Mouse (Mus musculus) liver, adult (tissue): Measurements from ENCODE around the gene Lingo4.

Experiments
- GATA4 ChIP-seq: IDR thresholded peaks from 2 replicates; pipeline ENCODE4 v1.6.1; 2014; ENCODE audit warnings: mild to moderate bottlenecking, low read length; ENCODE audit not compliant: insufficient replicate concordance

Gene Lingo4

GRCm38 (mm10) chr3:94402451-94402850, 4.1 kb downstream of the Lingo4 start:
- TF ChIP-seq GATA4 = no peak

- no peak for TF ChIP-seq GATA4
Measured at GRCm38 (mm10) chr3:94404366-94405054, 6.2 kb downstream of the Lingo4 start.

- no peak for TF ChIP-seq GATA4
Measured at GRCm38 (mm10) chr3:94405561-94405960, 7.2 kb downstream of the Lingo4 start.

GRCm38 (mm10) chr3:94412530-94412929, 14.2 kb downstream of the Lingo4 start:
- no peak for TF ChIP-seq GATA4

- TF ChIP-seq GATA4 = no peak
Measured at GRCm38 (mm10) chr3:94413031-94413679, 14.8 kb downstream of the Lingo4 start, which contains the start of gene Tdrkh. Gene Tdrkh (plus strand): TSS chr3:94413273.

- no peak for TF ChIP-seq GATA4
Measured at GRCm38 (mm10) chr3:94430980-94431379, 32.7 kb downstream of the Lingo4 start.

- no peak for TF ChIP-seq GATA4
Measured at GRCm38 (mm10) chr3:94434305-94434704, 36.0 kb downstream of the Lingo4 start.

GRCm38 (mm10) chr3:94436420-94436819, 38.1 kb downstream of the Lingo4 start:
- TF ChIP-seq GATA4 = no peak

GRCm38 (mm10) chr3:94441182-94441581, 42.9 kb downstream of the Lingo4 start:
- TF ChIP-seq GATA4 = no peak

GRCm38 (mm10) chr3:94442951-94443596, 44.8 kb downstream of the Lingo4 start, which contains the start of gene Mrpl9:
Gene Mrpl9 (plus strand): TSS chr3:94443318.
- TF ChIP-seq GATA4 = peak; percentile 48; the same call in 1 of the 2 replicates

GRCm38 (mm10) chr3:94443597-94443964, 45.3 kb downstream of the Lingo4 start, which contains the start of gene Oaz3:
Gene Oaz3 (minus strand): TSS chr3:94443915.
- no peak for TF ChIP-seq GATA4

- no peak for TF ChIP-seq GATA4
Measured at GRCm38 (mm10) chr3:94449377-94449776, 51.1 kb downstream of the Lingo4 start.
